Mouse (Mus musculus) gastrocnemius, postnatal 10 days (tissue): ENCODE measurements around the gene Fhad1. TPM values are rescaled to one million over a fixed set of nuclear protein-coding genes. Genes with fewer than 3 reads are reported as not detected.

Experiments
- DNase-seq: peaks from one replicate; pipeline ENCODE4 v3.0.0; 2021; ENCODE audit warnings: mixed read lengths
- total RNA-seq, 2 experiments: library from RNA; stranded (reverse); gene quantifications; 2 replicates each; pipeline ENCODE4 v1.2.3; 2021

Fhad1 gene
- total RNA-seq, 2 experiments from 2014 or later, result 2.1 to 4.5 TPM

DNA sequence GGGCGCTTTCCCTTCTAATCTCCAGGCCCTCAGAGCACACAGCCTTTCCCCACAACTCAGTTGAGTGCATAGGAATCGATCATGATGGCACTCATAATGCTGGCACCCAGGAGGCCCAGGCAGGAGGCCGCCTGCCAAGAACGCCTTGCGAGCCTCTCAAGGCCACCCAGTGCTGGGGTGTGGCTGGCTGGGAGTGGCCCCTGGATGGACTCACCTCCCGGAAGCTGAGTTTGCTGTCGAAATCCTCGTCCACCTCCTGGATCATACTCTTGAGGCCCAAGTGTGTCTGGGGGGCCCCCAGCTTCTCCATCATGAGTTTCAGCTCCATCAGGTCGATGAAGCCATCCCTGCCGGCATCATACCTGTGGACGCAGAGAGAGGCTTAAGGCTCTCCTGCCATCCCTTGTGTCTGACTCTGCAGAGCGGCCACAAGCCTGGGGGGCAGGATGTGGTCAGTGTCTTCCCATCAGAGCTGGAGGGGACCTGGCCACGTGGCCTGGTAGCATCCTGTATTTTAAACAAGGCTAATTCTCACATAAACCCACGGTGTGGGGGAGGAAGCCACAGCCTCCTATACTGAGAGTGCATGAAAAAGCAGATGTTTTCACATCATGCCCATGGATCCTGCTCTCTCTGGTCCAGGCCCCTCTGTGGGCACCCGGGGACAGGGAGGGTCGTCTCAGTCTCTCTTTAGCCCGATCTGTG lies 153.1 kb downstream of the Fhad1 start:
- no peak for DNase-seq

DNA sequence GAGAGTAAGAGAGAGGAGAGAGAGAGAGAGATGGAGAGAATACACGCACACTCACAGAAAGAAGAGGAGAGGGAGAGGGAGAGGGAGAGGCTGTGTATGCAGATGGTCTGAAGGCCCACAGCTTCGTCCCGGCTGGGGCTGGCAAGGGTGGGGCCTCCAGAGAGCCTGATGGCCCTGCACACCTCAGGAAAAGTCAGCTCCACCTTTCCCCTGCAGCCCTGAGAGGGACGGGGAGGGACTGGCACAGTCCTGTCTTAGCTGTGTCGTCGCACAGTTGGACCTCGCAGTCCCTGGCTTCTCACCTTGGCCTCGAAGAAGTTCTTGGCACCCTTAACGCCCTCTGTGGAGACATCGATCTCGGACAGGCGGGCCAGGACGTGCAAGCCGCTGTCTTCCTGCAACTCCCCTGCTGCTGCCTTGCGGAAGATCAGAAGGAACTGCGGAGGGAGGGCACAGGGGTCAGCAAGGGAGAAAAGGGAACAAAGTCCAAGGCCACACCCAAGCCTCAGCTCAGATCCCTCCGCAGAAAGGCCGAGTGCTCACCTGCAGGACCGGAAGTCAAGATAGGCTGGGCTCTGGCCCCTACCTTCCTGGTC lies 154.5 kb downstream of the Fhad1 start:
- no peak for DNase-seq

DNA sequence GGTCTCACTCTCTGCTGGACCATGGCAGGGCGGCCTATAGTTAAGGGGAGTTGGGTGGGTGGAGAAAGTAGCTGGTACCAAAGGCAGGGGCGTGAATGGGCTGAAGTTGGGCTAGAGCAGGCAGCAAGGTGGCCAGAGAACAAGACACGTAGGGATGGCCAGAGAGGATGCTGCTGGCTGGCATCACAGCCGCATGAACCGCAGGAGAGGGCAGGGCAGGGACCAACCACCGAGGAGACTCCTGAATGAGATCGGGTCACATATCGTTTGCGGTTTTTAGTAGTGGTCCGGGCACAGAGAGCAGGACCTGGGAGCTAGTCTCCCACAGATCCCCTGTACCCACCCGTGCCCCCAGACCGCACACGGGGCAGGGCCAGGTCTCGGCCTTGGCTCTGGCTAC lies 155.5 kb downstream of the Fhad1 start:
- no peak for DNase-seq

DNA sequence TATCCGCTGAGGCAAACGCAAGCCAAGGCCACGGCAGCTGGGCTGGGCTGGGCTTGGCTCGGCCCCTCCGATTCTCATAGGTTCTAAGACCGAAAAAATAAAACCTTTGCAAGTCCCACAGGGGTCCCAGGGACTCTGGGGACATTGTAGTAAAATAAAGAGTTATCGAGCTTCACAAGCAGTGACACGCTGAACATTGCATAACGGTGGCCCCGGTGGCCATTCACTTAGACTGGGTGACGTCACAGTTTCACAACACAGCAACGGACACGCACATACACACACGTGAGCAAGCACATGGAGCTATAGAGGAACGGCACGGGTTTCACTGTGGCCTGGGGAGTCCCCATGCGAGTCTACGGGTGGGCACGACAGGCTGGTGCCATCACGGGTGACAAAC lies 156.4 kb downstream of the Fhad1 start:
- no peak for DNase-seq

DNA sequence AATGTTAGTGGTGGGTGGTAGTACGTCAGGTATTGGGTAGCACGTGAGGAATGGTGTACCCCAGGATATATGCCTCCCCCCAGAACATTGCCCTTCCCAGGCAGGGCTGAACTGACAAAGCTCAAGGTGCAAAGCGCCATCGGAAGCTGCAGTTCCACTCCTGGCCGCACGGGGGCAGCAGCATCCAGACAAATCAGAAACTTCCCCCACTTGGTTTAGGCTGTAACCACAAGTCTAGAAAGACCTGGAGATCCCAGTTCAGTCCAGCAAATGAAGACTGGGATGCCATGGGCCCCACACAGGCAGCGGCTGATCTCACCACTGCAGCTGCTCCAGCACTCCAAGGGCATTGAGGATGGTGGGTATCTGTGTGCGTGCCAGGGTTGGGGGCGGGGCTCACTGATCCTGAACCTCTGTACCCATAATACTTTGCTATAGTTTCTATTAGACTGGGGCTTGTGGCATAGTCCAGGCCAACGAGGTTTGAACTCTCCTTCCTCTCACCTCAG lies 157.4 kb downstream of the Fhad1 start:
- DNase-seq, result peak; percentile 88

DNA sequence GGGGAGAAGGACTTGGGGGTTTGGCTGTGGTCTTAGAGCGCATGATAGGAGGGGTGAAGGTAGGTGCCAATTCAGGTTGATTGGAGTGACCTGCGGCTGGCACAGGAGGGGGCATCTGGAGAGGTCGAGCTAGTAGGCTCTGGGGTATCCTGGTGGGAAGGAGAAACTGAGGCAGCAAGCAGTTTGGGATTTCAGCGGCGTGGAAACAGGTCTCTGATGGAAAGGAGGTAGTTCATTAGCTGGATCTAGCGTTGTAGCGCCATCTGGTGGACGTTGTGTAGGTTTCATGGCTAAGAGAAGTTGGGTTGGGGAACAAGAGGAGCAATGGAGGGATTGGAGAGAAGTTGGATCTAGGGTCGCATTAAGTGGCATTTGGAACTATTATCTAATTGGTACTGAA lies 161.4 kb downstream of the Fhad1 start:
- peak; percentile 70 for DNase-seq

DNA sequence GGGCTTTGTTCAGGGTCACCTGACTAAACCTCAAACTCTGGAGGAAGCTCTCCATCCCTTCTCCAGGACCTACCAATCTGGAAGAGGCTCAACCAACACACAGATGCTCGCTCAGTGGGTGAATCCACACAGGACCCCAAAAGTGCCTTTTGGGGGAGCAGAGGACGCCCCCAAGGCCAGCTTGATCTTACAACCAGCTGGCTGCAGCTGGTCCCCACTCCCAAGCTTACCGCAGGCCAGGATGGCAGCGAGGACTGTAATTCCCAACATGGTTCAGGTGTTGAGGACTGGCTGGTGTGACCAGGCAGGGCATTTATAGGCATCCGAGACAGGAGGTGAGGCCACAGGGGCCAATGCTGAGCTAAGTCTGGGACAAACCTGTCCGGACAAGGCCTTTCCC lies 168.9 kb downstream of the Fhad1 start, which contains the start of gene Ctrc:
Gene Ctrc (minus strand): TSS at position 361 of the 400 bp plus-strand sequence.
- DNase-seq, result no peak

Other genes starting within 250 kb of the Fhad1 start
- gene Dnajc16, start 224.2 kb downstream of the Fhad1 start, total RNA-seq, result 1 to 10 TPM; 8.6 to 9.1 TPM
- 1 to 10 TPM; 5.6 to 8.0 TPM for gene Casp9, start 221.5 kb downstream of the Fhad1 start, total RNA-seq
- gene Cela2a, start 188.9 kb downstream of the Fhad1 start, total RNA-seq, result not detected
- gene Ctrc, start 168.7 kb downstream of the Fhad1 start, total RNA-seq, result not detected
- 10 to 100 TPM; 26.2 to 31.6 TPM for gene Efhd2, start 140.2 kb downstream of the Fhad1 start, total RNA-seq
- 1 to 10 TPM; 4.3 to 4.9 TPM for gene Tmem51, start 69.2 kb upstream of the Fhad1 start, total RNA-seq
- 1 to 10 TPM; 7.1 to 10.0 TPM for gene Kazn, start 224.3 kb upstream of the Fhad1 start, total RNA-seq